Mouse (Mus musculus) frontal cortex, postnatal 36 days (tissue): ENCODE measurements at regions not wholly inside any gene's neighbourhood (a gene's known extent, or its start where the extent isn't known, plus 50 kb on each side); places are given as distances from the start of the nearest gene placed in this dataset.

Experiments used
- DNase-seq, 2 experiments: peaks; one replicate each; pipeline ENCODE4 v3.0.0; 2022; ENCODE audit warnings: low spot score in 2 of 2

DNA sequence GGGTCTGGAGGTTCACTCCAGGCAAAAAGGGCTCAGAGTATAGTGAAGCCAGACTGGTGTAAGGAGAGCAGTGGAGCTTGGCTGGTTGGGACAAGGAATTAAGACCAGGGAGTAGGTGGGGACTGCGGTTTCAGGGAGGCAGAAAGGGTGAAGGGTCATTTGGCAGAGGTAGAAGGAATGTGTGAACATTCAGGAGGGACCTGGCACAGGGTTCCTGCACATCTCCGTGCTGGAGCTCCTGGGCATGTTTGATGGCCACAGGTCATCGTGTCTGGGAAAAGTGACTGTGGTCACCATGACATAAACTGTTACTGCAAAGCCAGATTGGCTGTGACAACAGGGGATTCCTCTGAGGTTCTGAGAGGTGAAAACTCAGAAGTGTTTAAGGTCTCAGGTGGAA is 202.3 kb downstream of the Gadd45g start:
- no peak for DNase-seq

GRCm38 (mm10) chr13:52049249-52049648 is 202.8 kb downstream of the Gadd45g start:
- DNase-seq = no peak

- DNase-seq = no peak
Observed at GRCm38 (mm10) chr13:52055741-52056140, 209.3 kb downstream of the Gadd45g start.

- no peak for DNase-seq
Observed at GRCm38 (mm10) chr13:52057456-52057855, 211.0 kb downstream of the Gadd45g start.

DNA sequence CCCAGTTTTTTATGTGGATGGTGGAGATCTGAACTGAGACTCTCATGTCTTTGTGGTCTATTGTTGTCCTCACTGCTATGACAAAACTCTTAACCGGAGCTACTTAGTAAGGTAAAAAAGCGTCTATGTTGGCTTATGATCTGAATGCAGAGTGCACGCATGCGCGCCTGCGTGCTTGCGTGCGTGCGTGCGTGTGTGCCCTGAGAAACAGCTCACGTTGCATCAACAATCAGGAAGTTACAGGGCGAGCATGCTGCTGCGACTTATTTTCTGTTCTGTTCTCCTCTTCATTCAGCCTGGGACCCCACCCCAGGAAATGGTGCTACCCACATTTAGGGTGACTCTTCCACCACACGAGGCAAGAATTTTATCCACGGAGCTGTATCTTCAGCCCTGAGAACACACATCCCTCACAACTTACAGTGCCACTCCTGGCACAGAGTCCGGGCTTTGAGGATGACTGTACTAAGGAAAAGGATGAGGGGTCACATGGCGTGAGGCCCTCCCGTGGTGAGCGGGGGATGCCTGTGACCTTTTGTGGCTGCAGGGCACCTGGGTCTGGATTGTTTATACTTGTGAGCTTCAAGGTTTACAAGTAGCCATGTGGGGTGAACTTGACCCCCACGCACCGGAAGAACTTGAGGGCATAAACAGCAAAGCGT is 213.4 kb downstream of the Gadd45g start:
- DNase-seq = no peak

GRCm38 (mm10) chr13:52060418-52060870 is 214.0 kb downstream of the Gadd45g start:
- DNase-seq = no peak

DNA sequence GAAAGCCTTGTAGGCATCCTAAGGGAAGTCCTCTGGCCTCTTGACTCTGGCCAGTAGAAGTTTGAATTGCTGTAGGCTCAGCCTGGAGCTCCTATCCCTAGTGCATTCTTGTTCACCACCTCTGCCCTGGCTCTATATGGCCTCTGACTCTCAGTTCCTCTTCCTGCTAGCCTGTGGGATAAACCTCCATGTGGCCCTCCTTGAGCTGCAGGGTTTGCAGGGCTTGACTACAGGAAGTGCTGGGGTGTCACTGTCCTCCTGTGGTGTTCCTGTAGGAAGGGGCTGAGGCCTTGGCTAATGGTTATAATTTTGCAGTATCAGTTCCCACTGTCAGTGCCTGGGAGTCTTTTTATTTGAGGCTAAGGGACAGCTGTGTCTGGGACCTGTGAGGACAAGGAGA is 215.0 kb downstream of the Gadd45g start:
- DNase-seq = no peak

GRCm38 (mm10) chr13:52061881-52062280 is 215.4 kb downstream of the Gadd45g start:
- no peak for DNase-seq

DNA sequence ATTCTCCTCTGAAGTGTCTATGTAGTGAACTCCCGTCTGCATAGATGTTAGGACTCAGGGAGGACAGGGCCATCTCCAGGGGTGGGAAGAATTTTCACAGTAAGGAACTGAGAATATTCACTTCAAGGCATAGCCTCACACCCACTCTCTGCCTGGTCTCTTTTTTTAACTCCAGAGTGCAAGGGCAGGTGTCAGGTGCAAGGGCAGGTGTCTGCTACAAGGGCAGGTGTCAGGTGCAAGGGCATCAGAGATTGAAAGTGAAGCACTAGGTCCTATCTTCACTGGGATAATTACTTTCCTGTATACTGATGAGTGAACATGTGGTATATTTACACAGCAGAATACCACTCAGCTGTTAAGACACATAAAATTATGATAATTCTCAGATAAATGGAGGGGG is 216.1 kb downstream of the Gadd45g start:
- DNase-seq = no peak

DNA sequence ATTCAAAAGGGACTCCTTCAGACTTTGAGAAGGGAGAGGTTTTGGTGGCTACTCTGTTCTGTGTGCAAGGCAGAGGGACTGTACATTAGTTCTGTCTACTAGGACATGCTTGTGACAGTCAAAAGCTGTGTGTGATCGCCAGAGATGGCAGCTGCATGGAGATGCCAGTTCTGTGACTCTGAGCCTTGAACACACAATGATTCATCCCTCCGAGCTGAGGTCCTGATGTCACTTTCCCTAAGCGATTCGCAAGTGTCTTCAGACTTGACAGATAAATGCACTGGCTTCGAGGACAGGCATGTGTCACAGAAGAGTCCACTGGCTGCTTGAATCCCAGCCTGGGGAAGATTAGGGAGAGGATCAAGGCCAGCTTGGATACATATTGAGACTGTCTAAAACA is 218.8 kb downstream of the Gadd45g start:
- no peak for DNase-seq

DNA sequence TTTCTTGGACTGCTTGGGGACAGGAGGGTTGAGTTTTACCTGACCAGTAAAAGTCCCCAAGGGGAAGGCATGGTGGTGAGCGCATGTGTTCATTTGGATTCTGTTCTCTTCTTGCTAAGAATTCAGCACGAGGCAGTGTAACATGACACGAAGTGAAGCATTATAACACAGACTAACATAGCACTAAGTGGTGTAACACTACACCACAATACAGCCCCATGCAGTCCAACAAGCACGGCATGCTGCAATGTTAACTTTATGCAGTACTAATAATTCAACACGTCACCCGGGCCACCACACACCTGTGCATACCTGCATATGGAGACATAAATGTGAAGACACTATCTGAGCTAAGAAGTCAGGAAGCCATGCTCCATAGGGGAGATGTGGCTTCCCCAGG is 219.2 kb downstream of the Gadd45g start:
- no peak for DNase-seq

DNA sequence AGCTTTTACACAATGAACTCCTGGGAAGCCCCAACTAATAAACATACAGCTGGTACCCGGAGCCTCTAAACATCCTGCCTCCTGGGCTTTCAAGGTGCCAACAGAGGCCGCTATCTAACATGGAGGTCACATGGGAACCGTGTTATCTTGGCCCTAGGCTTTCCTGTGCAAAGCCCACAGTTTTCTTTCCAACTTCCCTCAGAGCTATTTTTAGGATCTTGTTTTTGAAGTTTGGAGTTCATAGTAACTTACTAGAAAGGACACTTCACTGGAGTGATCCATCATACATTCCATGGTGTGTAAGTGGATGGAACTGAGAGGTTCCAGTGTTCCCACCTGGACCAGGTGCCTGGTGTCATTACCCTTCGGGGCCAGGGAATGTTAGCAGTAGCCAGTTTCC is 220.6 kb downstream of the Gadd45g start:
- no peak for DNase-seq

- no peak for DNase-seq
Observed at GRCm38 (mm10) chr13:52068886-52069439, 222.5 kb downstream of the Gadd45g start.

- no peak for DNase-seq
Observed at GRCm38 (mm10) chr13:52069714-52070113, 223.2 kb downstream of the Gadd45g start.

DNA sequence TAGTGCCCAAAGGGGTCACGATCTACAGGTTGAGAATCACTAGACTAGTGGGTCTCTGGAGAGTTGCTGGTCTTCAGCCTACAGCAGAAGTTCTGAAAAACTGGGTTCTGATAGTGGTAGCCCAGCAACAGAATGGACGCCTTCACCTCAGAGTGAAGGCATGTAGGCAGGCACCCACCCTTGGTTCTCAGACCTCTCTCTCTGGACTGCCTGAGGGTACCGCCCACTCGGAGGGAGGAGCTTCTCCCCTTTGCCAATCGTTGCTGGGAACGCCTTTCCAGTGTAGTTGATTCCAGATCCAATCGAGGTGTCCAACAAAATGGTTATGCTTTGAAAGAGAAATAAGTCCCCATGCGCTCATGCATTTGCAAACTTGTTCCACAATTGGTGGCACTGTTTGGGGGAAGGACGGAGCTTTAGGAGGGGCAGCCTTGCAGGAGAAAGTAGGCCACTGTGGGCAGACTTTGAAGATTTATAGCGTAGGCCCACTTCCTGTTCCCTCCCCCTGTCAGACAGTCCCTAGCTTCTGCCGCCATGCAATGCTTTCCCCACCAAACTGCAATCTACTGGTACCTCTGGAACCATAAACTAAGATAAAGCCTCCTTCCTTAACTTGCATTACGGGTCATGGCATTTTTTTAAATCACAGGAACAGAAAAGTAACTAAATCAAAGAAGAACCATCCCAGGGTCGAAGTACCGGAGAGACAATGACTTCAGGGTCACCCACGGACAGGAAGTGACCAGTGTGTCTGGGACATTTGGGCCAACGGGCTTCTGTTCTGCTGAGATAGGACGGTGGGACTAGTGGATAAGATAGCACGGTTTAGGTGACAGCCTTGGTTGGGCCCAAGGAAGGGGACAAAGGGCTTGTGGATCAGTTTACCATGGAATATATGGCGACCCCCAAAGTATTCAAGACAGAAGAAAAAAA is 224.5 kb downstream of the Gadd45g start:
- no peak for DNase-seq

DNA sequence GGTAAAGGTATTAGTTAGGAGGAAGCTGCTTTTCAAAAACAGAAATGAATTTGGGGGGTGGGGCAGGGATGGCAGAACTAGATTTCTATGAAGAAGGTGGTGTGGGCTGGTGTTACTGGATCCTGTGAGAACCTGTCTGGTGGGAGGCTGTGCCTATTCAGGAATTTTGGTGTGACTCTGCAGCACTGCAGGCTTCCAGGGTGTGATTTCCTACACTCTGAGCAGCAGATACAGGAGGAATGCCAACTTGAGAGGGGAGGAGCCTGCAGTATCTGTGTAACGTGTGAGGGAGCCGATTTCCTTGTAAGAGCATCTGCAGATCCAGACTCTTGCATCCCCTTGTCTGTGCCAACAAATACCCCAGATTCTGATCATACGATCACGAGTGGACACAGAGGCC is 231.1 kb downstream of the Gadd45g start:
- DNase-seq = peak; percentile 43 to 66

DNA sequence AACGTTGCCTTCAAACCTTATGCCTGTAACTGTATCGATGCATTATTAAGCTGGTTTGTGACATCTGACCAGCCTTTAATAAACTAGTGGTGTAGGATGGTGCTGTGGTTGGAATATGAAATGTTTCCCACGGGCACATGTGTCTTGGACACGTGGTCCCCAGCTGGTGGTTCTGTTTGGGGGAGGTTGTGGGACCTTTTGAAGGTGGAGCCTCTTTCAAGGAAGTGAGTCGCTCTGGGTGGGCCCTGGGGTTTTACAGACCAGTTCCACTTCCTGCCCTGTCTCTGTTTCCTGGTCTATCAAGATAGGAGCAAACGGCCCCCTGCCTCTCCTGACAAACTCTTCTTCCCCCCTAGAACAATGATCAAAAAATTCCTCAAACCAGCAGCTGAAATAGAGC is 232.1 kb downstream of the Gadd45g start:
- DNase-seq = no peak

- peak; percentile 20 to 25 for DNase-seq
Observed at GRCm38 (mm10) chr13:52079678-52080246, 233.3 kb downstream of the Gadd45g start.

DNA sequence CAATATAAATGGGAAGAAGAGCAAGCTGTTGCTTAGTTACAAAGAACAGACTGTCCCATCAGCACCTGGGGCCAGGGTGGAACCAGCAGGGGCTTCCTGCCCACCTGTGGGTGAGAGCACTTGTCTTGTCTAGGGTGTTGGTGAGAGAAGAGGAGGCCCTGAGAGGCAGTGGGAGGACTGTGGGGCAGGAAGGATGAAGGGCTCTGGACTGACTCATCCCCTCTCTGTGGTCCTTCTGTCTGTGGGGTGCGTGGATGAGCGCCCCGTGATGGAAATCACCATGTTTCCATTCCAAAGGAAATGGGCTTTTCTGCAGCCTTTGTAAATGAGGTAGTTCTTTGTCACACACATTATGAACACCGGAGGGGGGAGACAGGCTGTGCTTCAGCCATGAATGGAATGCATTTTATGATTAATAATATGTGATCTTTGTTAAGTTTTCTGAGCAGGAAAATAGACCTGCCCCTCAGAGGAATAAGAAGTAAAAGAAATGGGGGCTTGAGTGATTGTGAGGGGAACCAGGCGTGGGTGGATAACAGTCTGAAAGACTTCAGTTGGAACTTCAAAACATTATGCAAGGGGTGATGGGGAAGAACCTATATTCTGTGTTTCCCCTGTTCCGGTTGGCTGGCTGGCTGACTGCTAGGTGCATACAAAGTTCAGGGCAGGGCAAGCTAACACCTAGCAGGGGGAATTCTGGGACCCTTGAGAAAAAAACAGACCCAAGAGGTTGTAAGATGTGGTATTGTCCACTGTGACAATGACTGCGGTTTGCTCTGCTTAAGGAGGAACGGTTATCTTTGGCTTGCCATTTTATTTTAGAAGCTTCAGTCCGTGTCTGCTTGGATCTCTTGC is 237.3 kb downstream of the Gadd45g start:
- DNase-seq = no peak

- no peak for DNase-seq
Observed at GRCm38 (mm10) chr13:52085110-52085509, 238.6 kb downstream of the Gadd45g start.

GRCm38 (mm10) chr13:52088319-52088718 is 241.8 kb downstream of the Gadd45g start:
- no peak for DNase-seq
